Mouse (Mus musculus): ENCODE results near the gene Slfn3.

DNA sequence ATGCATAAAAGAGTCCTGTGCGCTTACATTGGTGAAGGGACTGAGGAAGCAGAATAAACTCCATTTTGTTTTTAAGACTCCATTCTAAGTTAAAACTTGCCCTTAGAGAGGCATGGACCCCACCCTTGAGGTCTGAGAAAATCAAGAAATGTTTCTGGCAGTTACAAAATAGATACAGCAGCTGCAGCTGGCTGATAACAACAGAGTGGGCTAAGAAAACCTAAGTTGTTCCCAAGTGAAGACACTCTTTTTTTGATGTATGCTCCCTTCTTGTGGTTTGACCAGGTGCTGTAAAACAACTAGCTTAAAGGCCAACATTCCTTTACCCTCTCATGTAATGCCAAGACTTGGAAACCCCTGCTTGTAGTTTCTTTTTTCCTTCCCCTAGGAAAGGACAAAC, 71.5 kb downstream of the Slfn3 start:
- TF ChIP-seq POLR2A (IDR thresholded peaks at IDR 0.05; ENCODE audit: control insufficient read depth, extremely low read depth, insufficient read depth, low read length, poor library complexity) (no peak), CTCF (IDR thresholded peaks at IDR 0.05; ENCODE audit: borderline replicate concordance, control insufficient read depth, extremely low read depth, insufficient read depth, low read length, poor library complexity) (no peak)

All from thymus, adult 2 months (tissue).